Comparison of ENCODE assay signal across 14 mouse cellular contexts in the genomic region with DNA sequence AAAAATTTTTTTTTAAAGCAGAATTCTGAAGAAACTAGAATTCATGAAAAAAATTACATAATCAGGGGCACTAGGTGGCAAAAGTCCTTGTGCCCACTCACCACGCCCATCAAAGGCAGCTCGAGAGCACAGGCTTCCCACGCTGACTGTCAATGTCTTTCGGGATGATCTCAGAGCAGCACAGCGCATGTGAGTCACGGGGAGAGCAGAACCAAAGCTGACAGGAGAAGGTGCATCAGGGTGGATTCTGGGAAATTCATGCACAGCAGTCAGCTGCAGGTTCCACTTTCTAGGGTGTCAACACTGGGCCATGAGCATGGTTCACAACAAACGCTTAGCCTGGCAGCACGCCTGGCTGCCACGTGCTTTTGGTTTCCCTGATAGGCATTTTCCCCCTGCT.
DNase-seq lines count a peak whose midpoint lies in the region; ATAC-seq lines count a peak whose summit lies in the region.
"Had no signal": no experiment of that assay in that cellular context is flagged by ENCODE, and none has a peak within 500 bp of the region (broad histone marks: within the 10 kb centered on the region; RNA-seq: fewer than 3 reads in every experiment).

No protein-coding gene starts in this region.

- intact Hi-C loops in left cerebral cortex, postnatal 25 days (cut with DNase I) = no loop called here

- DNase-seq in layer of hippocampus, adult 18-20 months (ENCODE audit: low spot score in 2 of 2) = peak; percentile 50 to 70
- DNase-seq in layer of hippocampus, adult 11-12 months (ENCODE audit: low spot score) = no peak
- peak; percentile 32 for DNase-seq in adrenal gland, postnatal 25 days
- peak; percentile 69 to 76 for DNase-seq in frontal cortex, adult 2 months (ENCODE audit: extremely low spot score in 1 of 2, low spot score in 1 of 2)
- DNase-seq in left cerebral cortex, postnatal 25 days (ENCODE audit: low spot score in 2 of 2) = peak; percentile 57 to 83
- no peak for DNase-seq in lung, postnatal 4 days
- DNase-seq: cerebellum, postnatal 10 days; gastrocnemius, adult 2 months; kidney, postnatal 25 days; lung, adult 2 months; thymus, adult 18-20 months had no signal

- no peak for ATAC-seq in inflammation-experienced regulatory T-cells, adult 6 months
- ATAC-seq: CD4-positive, CD25-positive, alpha-beta regulatory T cell, adult 4 months; intestine, embryonic 15.5 days had no signal

Comparison
In these comparisons a context has a peak if more than half of its experiments do, and no peak if none do; other contexts are left out.
1. DNase-seq: peak in layer of hippocampus, adult 18-20 months (2 of 2), adrenal gland, postnatal 25 days (single experiment), frontal cortex, adult 2 months (2 of 2) and left cerebral cortex, postnatal 25 days (2 of 2); none in layer of hippocampus, adult 11-12 months (single experiment) and lung, postnatal 4 days (0 of 2).